Mouse (Mus musculus): ENCODE data around the gene Hmgb2.

DNA sequence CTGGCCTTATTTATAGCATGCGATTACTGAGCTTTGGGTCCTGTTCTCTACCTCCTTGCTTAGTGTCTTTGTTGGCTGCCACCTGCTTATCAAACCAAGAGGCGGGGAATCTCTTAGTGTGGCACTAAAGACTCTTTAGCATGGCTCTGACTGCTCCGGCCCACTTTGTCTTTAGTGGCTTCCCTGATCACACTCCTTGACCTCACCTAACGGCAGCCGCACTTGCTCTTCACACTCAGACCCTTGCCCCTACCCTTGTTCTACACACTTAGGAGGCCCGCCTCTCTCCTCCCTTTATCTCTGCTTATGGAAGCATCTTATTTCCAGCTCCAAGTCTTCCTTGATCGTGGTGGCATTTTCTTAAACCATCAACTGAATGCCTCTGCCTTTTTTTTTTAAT, 26.9 kb downstream of the Hmgb2 start:
- TF ChIP-seq CTCF (IDR thresholded peaks at IDR 0.05; ENCODE audit: control insufficient read depth, insufficient read depth, low read length) = no peak
- no peak for TF ChIP-seq POLR2A (IDR thresholded peaks at IDR 0.05; ENCODE audit: borderline replicate concordance, control insufficient read depth, low read depth, low read length)
